Mouse (Mus musculus) neural tube, embryonic 11.5 days (tissue): ENCODE results near the gene U2af2. TPM values are rescaled to one million over a fixed set of nuclear protein-coding genes. Genes with fewer than 3 reads are reported as not detected.
A peak's percentile ranks its signal among the peaks of the same experiment; 100 is the strongest.
"Not testable (repeated sequence)": the region's sequence is repeated elsewhere in the genome, so short reads cannot be mapped to it uniquely, and the experiment has no call there.

ENCODE experiments used
- ATAC-seq: fragments of 200-750 bp; cut with Nextera tagmentation; 2 replicates; pipeline ENCODE4 v1.8.0; 2017; ENCODE audit warnings: moderate number of reproducible peaks, mild to moderate bottlenecking, moderate TSS enrichment, moderate library complexity; ENCODE audit not compliant: insufficient read depth, low FRiP score, low TSS enrichment
- DNase-seq: peaks from one replicate; pipeline ENCODE4 v3.0.0-alpha.2; 2015; ENCODE audit warnings: low spot score
- H3K27ac ChIP-seq: fragments of 300-500 bp; sonication (generic); 2 replicates; pipeline ENCODE4 v1.5.1; 2014; ENCODE audit warnings: low read depth, mild to moderate bottlenecking, low read length
- H3K27me3 ChIP-seq: fragments of 300-500 bp; sonication (generic); 2 replicates; pipeline ENCODE4 v1.6.1; 2014; ENCODE audit warnings: mild to moderate bottlenecking, low read length, mixed read lengths; ENCODE audit not compliant: control insufficient read depth, insufficient read depth
- H3K36me3 ChIP-seq: fragments of 300-500 bp; sonication (generic); 2 replicates; pipeline ENCODE4 v1.6.1; 2014; ENCODE audit warnings: mild to moderate bottlenecking, low read length, moderate library complexity, mixed read lengths; ENCODE audit not compliant: control insufficient read depth, insufficient read depth
- H3K4me1 ChIP-seq: fragments of 300-500 bp; sonication (generic); 2 replicates; pipeline ENCODE4 v1.6.1; 2014; ENCODE audit warnings: low read length, mixed read lengths; ENCODE audit not compliant: control insufficient read depth, insufficient read depth
- H3K4me2 ChIP-seq: fragments of 300-500 bp; sonication (generic); 2 replicates; pipeline ENCODE4 v1.6.1; 2014; ENCODE audit warnings: low read depth, mild to moderate bottlenecking, moderate library complexity
- H3K4me3 ChIP-seq: fragments of 300-500 bp; sonication (generic); 2 replicates; pipeline ENCODE4 v1.5.1; 2014; ENCODE audit warnings: low read depth, low read length
- H3K9ac ChIP-seq: fragments of 300-500 bp; sonication (generic); 2 replicates; pipeline ENCODE4 v1.6.1; 2014; ENCODE audit warnings: mild to moderate bottlenecking, low read length
- H3K9me3 ChIP-seq: fragments of 300-500 bp; sonication (generic); 2 replicates; pipeline ENCODE4 v1.6.1; 2016; ENCODE audit warnings: low read length; ENCODE audit not compliant: control insufficient read depth
- WGBS: fragments of 180-500 bp; shearing (Covaris S2); extraction: QIAGEN DNeasy Blood & Tissue Kit; methylation state at CpG from one replicate; pipeline ENCODE4 v1.1.7; 2014; 5-methylcytosine and 5-hydroxymethylcytosine counted together
- polyA plus RNA-seq: library from polyadenylated mRNA; unstranded; fragments of >200 nt; fragmentation: Nextera tagmentation; extraction: Ambion mirVana; gene quantifications from 2 replicates; pipeline ENCODE4 v1.2.1, GENCODE M21; 2014

U2af2 gene
- polyA plus RNA-seq, 1 experiment from 2014 or later = 167 TPM

GRCm38 (mm10) chr7:5074984-5075383, 13.0 kb downstream of the U2af2 start:
- 95% methylated on average over 5 of the region's 5 CpGs for WGBS
- peaks cover 28% of the 10 kb centered on the region for H3K36me3 ChIP-seq
- no peak overlapping the region for H3K4me2 ChIP-seq
- no peaks in the 10 kb centered on the region for H3K27me3 ChIP-seq
- no peak overlapping the region for H3K4me3 ChIP-seq
- ATAC-seq (no peak), DNase-seq (no peak)
- H3K9me3 ChIP-seq = no peaks in the 10 kb centered on the region
- 0 out of 2 replicates have a peak, but pooled peaks cover 2% of the 10 kb centered on the region for H3K4me1 ChIP-seq
- no peak overlapping the region for H3K27ac ChIP-seq
- H3K9ac ChIP-seq = no peak overlapping the region

GRCm38 (mm10) chr7:5076931-5077330, 15.0 kb downstream of the U2af2 start:
- ATAC-seq (no peak), DNase-seq (no peak)
- H3K27me3 ChIP-seq = no peaks in the 10 kb centered on the region
- no peak overlapping the region for H3K4me3 ChIP-seq
- H3K36me3 ChIP-seq = peaks cover 24% of the 10 kb centered on the region
- no peak overlapping the region for H3K4me2 ChIP-seq
- H3K9me3 ChIP-seq = no peaks in the 10 kb centered on the region
- H3K9ac ChIP-seq = no peak overlapping the region
- H3K27ac ChIP-seq = no peak overlapping the region
- WGBS = 86% methylated on average over 2 of the region's 2 CpGs
- H3K4me1 ChIP-seq = peaks cover 12% of the 10 kb centered on the region; the same call in 1 of the 2 replicates

- ATAC-seq = peak; percentile 29; the same call in 1 of the 2 replicates
- not testable (repeated sequence) for H3K27ac ChIP-seq, H3K9ac ChIP-seq, H3K27me3 ChIP-seq, DNase-seq, H3K9me3 ChIP-seq
- Histone ChIP-seq H3K4me2 (peak overlapping the region; percentile 35; the same call in 1 of the 2 replicates), H3K4me3 (peak overlapping the region; percentile 93), H3K36me3 (peaks cover 11% of the 10 kb centered on the region), H3K4me1 (peaks cover 12% of the 10 kb centered on the region; the same call in 1 of the 2 replicates)
- 51% methylated on average over 10 of the region's 13 CpGs for WGBS
Observed at GRCm38 (mm10) chr7:5079365-5080009, 17.5 kb downstream of the U2af2 start.

GRCm38 (mm10) chr7:5080010-5080751, 18.2 kb downstream of the U2af2 start, which contains the start of gene Epn1:
Gene Epn1, plus strand, starts transcription at chr7:5080235.
- peak; percentile 97 for ATAC-seq
- Histone ChIP-seq H3K4me1 (peaks cover 12% of the 10 kb centered on the region; the same call in 1 of the 2 replicates), H3K27ac (peak within 1 kb of the TSS; percentile 51), H3K4me3 (peak within 1 kb of the TSS; percentile 93), H3K36me3 (peaks cover 10% of the 10 kb centered on the region), H3K27me3 (no peaks in the 10 kb centered on the region), H3K9ac (peak within 1 kb of the TSS; percentile 84), H3K4me2 (peak within 1 kb of the TSS; percentile 90), H3K9me3 (no peaks in the 10 kb centered on the region)
- peak; percentile 97 for DNase-seq
- under 1% methylated on average over 70 of the region's 81 CpGs for WGBS

GRCm38 (mm10) chr7:5080815-5081214, 18.9 kb downstream of the U2af2 start:
- H3K9me3 ChIP-seq = no peaks in the 10 kb centered on the region
- H3K4me3 ChIP-seq = peak overlapping the region; percentile 93
- H3K36me3 ChIP-seq = peaks cover 10% of the 10 kb centered on the region
- H3K27me3 ChIP-seq = no peaks in the 10 kb centered on the region
- peak overlapping the region; percentile 90 for H3K4me2 ChIP-seq
- H3K4me1 ChIP-seq = peaks cover 12% of the 10 kb centered on the region; the same call in 1 of the 2 replicates
- DNase-seq (no peak), ATAC-seq (no peak)
- WGBS = 25% methylated on average over 6 of the region's 6 CpGs
- no peak overlapping the region for H3K27ac ChIP-seq
- peak overlapping the region; percentile 84 for H3K9ac ChIP-seq

- DNase-seq (no peak), ATAC-seq (no peak)
- Histone ChIP-seq H3K4me2 (peak overlapping the region; percentile 90), H3K27ac (no peak overlapping the region), H3K9ac (no peak overlapping the region), H3K9me3 (no peaks in the 10 kb centered on the region), H3K4me3 (peak overlapping the region; percentile 93), H3K27me3 (no peaks in the 10 kb centered on the region), H3K36me3 (peaks cover 8% of the 10 kb centered on the region), H3K4me1 (peaks cover 12% of the 10 kb centered on the region; the same call in 1 of the 2 replicates)
- 83% methylated on average over 6 of the region's 6 CpGs for WGBS
Observed at GRCm38 (mm10) chr7:5081241-5081640, 19.3 kb downstream of the U2af2 start.

- no peak overlapping the region for H3K27ac ChIP-seq
- no peak overlapping the region; the same call in 1 of the 2 replicates for H3K4me3 ChIP-seq
- no peak for ATAC-seq
- H3K27me3 ChIP-seq = no peaks in the 10 kb centered on the region
- H3K9me3 ChIP-seq = no peaks in the 10 kb centered on the region
- no peak overlapping the region for H3K4me2 ChIP-seq
- peaks cover 7% of the 10 kb centered on the region for H3K36me3 ChIP-seq
- H3K4me1 ChIP-seq = peaks cover 12% of the 10 kb centered on the region; the same call in 1 of the 2 replicates
- H3K9ac ChIP-seq = no peak overlapping the region
- DNase-seq = no peak
- WGBS = 98% methylated on average over 2 of the region's 2 CpGs
Observed at GRCm38 (mm10) chr7:5081939-5082338, 20.0 kb downstream of the U2af2 start.

- Histone ChIP-seq H3K27ac (no peak overlapping the region), H3K9ac (no peak overlapping the region), H3K4me3 (no peak overlapping the region), H3K4me1 (peaks cover 12% of the 10 kb centered on the region; the same call in 1 of the 2 replicates), H3K4me2 (no peak overlapping the region), H3K9me3 (no peaks in the 10 kb centered on the region), H3K27me3 (no peaks in the 10 kb centered on the region), H3K36me3 (peaks cover 5% of the 10 kb centered on the region)
- DNase-seq (no peak), ATAC-seq (no peak)
- 94% methylated on average over 18 of the region's 18 CpGs for WGBS
Observed at GRCm38 (mm10) chr7:5083325-5084105, 21.6 kb downstream of the U2af2 start.
